Mouse (Mus musculus) liver, adult (tissue): ENCODE results near the gene Fezf2.

Experiments used
- GATA4 ChIP-seq: IDR thresholded peaks from 2 replicates; pipeline ENCODE4 v1.6.1; 2014; ENCODE audit warnings: mild to moderate bottlenecking, low read length; ENCODE audit not compliant: insufficient replicate concordance

Fezf2 gene

GRCm38 (mm10) chr14:12345241-12345921, 2.6 kb downstream of the Fezf2 start:
- TF ChIP-seq GATA4 = no peak

GRCm38 (mm10) chr14:12344746-12345240, 3.2 kb downstream of the Fezf2 start:
- no peak for TF ChIP-seq GATA4

- TF ChIP-seq GATA4 = no peak
These were observed 3.8 kb downstream of the Fezf2 start for GRCm38 (mm10) chr14:12344061-12344745.

- no peak for TF ChIP-seq GATA4
These were observed 4.5 kb downstream of the Fezf2 start for GRCm38 (mm10) chr14:12343451-12343941.

- no peak for TF ChIP-seq GATA4
These were observed 5.4 kb downstream of the Fezf2 start for GRCm38 (mm10) chr14:12342458-12343131.

- no peak for TF ChIP-seq GATA4
These were observed 6.1 kb downstream of the Fezf2 start for GRCm38 (mm10) chr14:12341789-12342457.

GRCm38 (mm10) chr14:12341075-12341788, 6.8 kb downstream of the Fezf2 start:
- TF ChIP-seq GATA4 = no peak

GRCm38 (mm10) chr14:12340238-12341074, 7.5 kb downstream of the Fezf2 start:
- no peak for TF ChIP-seq GATA4

GRCm38 (mm10) chr14:12338811-12339565, 9.0 kb downstream of the Fezf2 start:
- no peak for TF ChIP-seq GATA4

- TF ChIP-seq GATA4 = no peak
These were observed 9.8 kb downstream of the Fezf2 start for GRCm38 (mm10) chr14:12337998-12338809.

- no peak for TF ChIP-seq GATA4
These were observed 10.5 kb downstream of the Fezf2 start for GRCm38 (mm10) chr14:12337421-12337997.

- TF ChIP-seq GATA4 = no peak
These were observed 13.1 kb downstream of the Fezf2 start for GRCm38 (mm10) chr14:12334925-12335324.

GRCm38 (mm10) chr14:12333622-12334021, 14.4 kb downstream of the Fezf2 start:
- TF ChIP-seq GATA4 = no peak
